Mouse (Mus musculus) intestine, embryonic 14.5 days (tissue): ENCODE data around the gene Anxa6. TPM values are rescaled to one million over a fixed set of nuclear protein-coding genes. Genes with fewer than 3 reads are reported as not detected.

Experiments used
- ATAC-seq: fragments of 200-750 bp; cut with Nextera tagmentation; replicated peaks from 2 replicates; pipeline ENCODE4 v1.8.0; 2017; ENCODE audit warnings: low read depth, moderate number of reproducible peaks, moderate TSS enrichment, moderate library complexity; ENCODE audit not compliant: low FRiP score, low TSS enrichment
- DNase-seq: peaks from one replicate; pipeline ENCODE4 v3.0.0-alpha.2; 2018; ENCODE audit warnings: low spot score
- H3K27ac ChIP-seq: fragments of 300-500 bp; sonication (generic); 2 replicates; pipeline ENCODE4 v1.5.1; 2014; ENCODE audit warnings: low read depth, mild to moderate bottlenecking, control low read depth
- H3K27me3 ChIP-seq: fragments of 300-500 bp; sonication (generic); replicated peaks from 2 replicates; pipeline ENCODE4 v1.6.1; 2014; ENCODE audit warnings: low read length, control low read depth; ENCODE audit not compliant: control insufficient read depth, insufficient read depth
- H3K36me3 ChIP-seq: fragments of 300-500 bp; sonication (generic); 2 replicates; pipeline ENCODE4 v1.6.1; 2014; ENCODE audit warnings: low read length, control low read depth; ENCODE audit not compliant: control insufficient read depth, insufficient read depth
- H3K4me1 ChIP-seq: fragments of 300-500 bp; sonication (generic); replicated peaks from 2 replicates; pipeline ENCODE4 v1.6.1; 2014; ENCODE audit warnings: low read length, control low read depth, mixed read lengths; ENCODE audit not compliant: control insufficient read depth, insufficient read depth
- H3K4me2 ChIP-seq: fragments of 300-500 bp; sonication (generic); 2 replicates; pipeline ENCODE4 v1.6.1; 2014; ENCODE audit warnings: low read length
- H3K4me3 ChIP-seq: fragments of 300-500 bp; sonication (generic); 2 replicates; pipeline ENCODE4 v1.5.1; 2014; ENCODE audit warnings: low read depth, low read length, control low read depth, mixed read lengths
- H3K9ac ChIP-seq: fragments of 300-500 bp; sonication (generic); 2 replicates; pipeline ENCODE4 v1.6.1; 2014; ENCODE audit warnings: mild to moderate bottlenecking, low read length
- H3K9me3 ChIP-seq: fragments of 300-500 bp; sonication (generic); 2 replicates; pipeline ENCODE4 v1.6.1; 2016; ENCODE audit warnings: low read length, control low read depth; ENCODE audit not compliant: control insufficient read depth
- WGBS: fragments of 180-500 bp; shearing (Covaris S2); extraction: QIAGEN DNeasy Blood & Tissue Kit; methylation state at CpG from one replicate; pipeline ENCODE4 v1.1.7; 2014; 5-methylcytosine and 5-hydroxymethylcytosine counted together
- polyA plus RNA-seq: library from polyadenylated mRNA; unstranded; fragments of >200 nt; fragmentation: Nextera tagmentation; extraction: Ambion mirVana; gene quantifications from 2 replicates; pipeline ENCODE4 v1.2.1, GENCODE M21; 2014

Gene Anxa6
- polyA plus RNA-seq, 1 experiment from 2014 or later, result 327 TPM

DNA sequence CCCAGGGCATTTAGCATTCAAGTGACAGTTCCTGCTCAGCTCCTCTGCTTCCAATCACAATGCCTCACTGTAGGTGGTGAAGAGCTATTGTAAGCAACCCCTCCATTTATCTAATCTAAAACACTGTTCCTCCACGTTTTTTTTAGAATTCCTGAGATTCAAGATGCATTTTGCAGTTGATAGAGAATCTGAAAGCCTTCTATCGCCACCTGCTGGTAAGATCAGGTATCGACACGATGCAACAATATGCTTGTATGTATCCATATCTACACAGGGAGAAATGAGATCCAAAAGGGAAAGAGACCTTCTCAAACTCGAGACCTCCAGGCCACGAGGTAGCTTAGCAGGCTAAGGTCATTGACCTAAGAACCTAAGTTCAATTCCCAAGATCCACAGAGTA, 49.2 kb downstream of the Anxa6 start:
- peak; percentile 94 for DNase-seq
- H3K27me3 ChIP-seq, result no peaks in the 10 kb centered on the region
- no peak overlapping the region for H3K4me2 ChIP-seq
- no peak overlapping the region for H3K27ac ChIP-seq
- 3% methylated on average over 6 of the region's 6 CpGs for WGBS
- no peaks in the 10 kb centered on the region; the same call in 1 of the 2 replicates for H3K9me3 ChIP-seq
- H3K4me3 ChIP-seq, result no peak overlapping the region
- 0 out of 2 replicates have a peak, but pooled peaks cover 2% of the 10 kb centered on the region for H3K4me1 ChIP-seq
- H3K9ac ChIP-seq, result no peak overlapping the region
- peaks cover 99% of the 10 kb centered on the region for H3K36me3 ChIP-seq
- peak; percentile 3; the same call in 1 of the 2 replicates for ATAC-seq

DNA sequence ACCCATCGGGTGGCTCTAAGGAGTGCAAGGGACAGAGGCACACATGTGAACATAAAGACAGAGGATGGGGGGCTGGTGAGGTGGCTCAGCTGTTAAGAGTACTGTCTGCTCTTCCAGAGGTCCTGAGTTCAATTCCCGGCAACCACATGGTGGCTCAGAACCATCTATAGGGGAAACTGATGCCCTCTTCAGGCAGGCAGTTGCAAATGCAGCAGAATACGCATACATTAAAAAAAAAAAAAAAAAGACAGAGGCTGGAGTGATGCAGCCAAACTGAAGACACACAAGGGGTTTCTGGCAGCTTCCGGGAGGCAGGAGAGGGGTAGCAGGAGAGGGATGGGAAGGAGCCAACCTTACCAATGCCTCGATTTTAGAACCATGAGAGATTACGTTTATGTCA, 50.7 kb downstream of the Anxa6 start:
- no peak overlapping the region for H3K4me2 ChIP-seq
- no peak overlapping the region for H3K4me3 ChIP-seq
- H3K27ac ChIP-seq, result no peak overlapping the region
- H3K27me3 ChIP-seq, result no peaks in the 10 kb centered on the region
- peaks cover 98% of the 10 kb centered on the region for H3K36me3 ChIP-seq
- DNase-seq, result no peak
- WGBS, result 88% methylated on average over 6 of the region's 6 CpGs
- no peaks in the 10 kb centered on the region; the same call in 1 of the 2 replicates for H3K9me3 ChIP-seq
- H3K9ac ChIP-seq, result no peak overlapping the region
- no peak for ATAC-seq
- H3K4me1 ChIP-seq, result peaks cover 6% of the 10 kb centered on the region

DNA sequence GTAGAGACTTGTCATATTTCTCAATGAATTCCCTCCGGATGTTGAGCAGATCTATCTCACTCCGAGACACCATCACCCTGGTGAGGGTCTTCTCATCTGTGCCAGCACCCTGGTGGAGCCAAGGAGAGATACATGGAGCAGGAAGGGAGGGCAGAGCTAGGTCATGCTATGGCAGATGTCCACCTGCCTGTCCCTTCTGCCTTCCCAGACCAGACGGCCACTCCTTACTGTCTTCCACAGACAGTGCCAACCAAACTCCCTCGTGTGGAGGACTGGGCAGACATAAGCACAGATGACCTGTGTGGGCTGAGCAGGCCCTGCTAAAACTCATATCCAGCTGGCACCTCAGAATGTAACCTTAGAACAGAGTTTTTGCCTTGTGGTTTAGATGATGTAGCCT, 51.6 kb downstream of the Anxa6 start:
- Histone ChIP-seq H3K36me3 (peaks cover 89% of the 10 kb centered on the region), H3K27me3 (no peaks in the 10 kb centered on the region), H3K4me1 (peaks cover 6% of the 10 kb centered on the region), H3K9ac (no peak overlapping the region), H3K4me2 (no peak overlapping the region), H3K9me3 (no peaks in the 10 kb centered on the region; the same call in 1 of the 2 replicates), H3K4me3 (no peak overlapping the region), H3K27ac (no peak overlapping the region)
- no peak for DNase-seq
- WGBS, result 88% methylated on average over 4 of the region's 4 CpGs
- ATAC-seq, result no peak

DNA sequence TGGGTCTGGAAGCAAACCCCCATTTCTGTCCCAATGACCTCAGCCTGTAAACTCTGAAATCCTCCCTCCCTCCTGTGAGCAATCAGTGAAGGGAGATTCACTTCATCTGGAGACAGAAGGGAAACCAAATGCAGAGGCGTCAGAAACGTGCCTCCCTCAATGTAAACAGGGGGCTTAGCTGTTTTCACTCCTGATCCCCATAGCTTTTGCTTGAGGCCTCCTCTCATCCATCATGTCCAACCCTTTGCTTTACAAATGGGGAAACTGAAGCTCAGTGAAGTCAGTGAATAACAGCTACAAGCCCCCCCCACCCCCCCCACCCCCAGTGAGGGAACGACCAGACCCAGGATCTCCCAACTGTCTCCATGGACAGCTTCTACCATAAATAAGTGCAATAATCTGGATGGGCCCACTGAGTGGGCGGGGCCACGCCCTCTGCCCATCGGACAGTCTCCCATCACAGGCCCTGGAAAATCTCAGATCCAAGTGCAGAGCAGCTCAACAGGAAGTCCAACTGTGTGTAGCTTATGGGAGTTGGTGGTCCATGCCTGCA, 55.8 kb downstream of the Anxa6 start:
- Histone ChIP-seq H3K36me3 (peaks cover 48% of the 10 kb centered on the region), H3K27me3 (no peaks in the 10 kb centered on the region), H3K27ac (peak overlapping the region; percentile 63; the same call in 1 of the 2 replicates), H3K4me2 (no peak overlapping the region), H3K4me3 (no peak overlapping the region), H3K9me3 (no peaks in the 10 kb centered on the region; the same call in 1 of the 2 replicates), H3K4me1 (peaks cover 16% of the 10 kb centered on the region), H3K9ac (no peak overlapping the region)
- ATAC-seq (peak; percentile 47), DNase-seq (peak; percentile 70)
- 16% methylated on average over 6 of the region's 6 CpGs for WGBS

DNA sequence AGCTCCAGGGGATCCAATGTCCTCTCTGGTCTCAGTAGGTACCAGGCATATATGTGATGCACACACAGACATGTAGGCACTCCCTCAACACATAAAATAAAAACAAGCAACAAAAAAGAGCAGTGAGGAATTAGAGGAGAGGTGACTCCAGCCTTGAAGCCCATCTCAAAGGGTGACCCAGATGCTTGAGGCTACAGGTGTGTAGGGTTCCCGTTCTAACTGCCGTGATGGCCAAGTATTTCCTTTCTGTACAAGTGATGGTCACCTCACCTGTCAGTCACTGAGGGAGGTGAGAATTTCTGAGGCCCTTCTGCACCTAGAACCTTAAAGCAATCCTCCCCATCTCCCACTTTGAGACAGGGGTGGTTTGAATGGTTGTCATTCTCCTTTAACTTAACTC, 56.9 kb downstream of the Anxa6 start:
- H3K36me3 ChIP-seq, result peaks cover 37% of the 10 kb centered on the region
- H3K27ac ChIP-seq, result peak overlapping the region; percentile 51; the same call in 1 of the 2 replicates
- H3K4me3 ChIP-seq, result no peak overlapping the region
- H3K9me3 ChIP-seq, result no peaks in the 10 kb centered on the region
- WGBS, result 87% methylated on average over 2 of the region's 2 CpGs
- peaks cover 19% of the 10 kb centered on the region for H3K4me1 ChIP-seq
- no peaks in the 10 kb centered on the region for H3K27me3 ChIP-seq
- ATAC-seq, result no peak
- DNase-seq, result no peak
- H3K4me2 ChIP-seq, result no peak overlapping the region
- no peak overlapping the region for H3K9ac ChIP-seq

DNA sequence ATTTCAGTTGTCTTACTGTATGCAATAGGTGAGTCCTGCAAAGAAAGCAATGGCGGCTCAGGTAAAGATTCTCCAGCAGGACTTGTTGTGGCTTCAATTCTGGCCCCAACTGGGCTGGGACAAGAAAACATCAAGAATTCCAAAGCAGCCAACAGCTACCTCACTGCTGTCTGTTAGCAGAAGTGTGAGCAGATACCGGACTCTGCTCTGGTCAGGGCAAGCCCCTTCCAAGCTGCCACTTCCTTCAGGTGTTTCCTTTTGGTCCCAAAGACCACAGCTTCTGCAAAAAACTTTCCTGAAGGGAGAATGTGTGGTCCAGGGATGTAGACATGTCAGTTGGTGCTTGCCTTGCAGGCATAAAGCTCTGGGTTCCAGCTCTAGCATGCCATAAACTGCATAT, 57.5 kb downstream of the Anxa6 start:
- DNase-seq (no peak), ATAC-seq (no peak)
- Histone ChIP-seq H3K9ac (no peak overlapping the region), H3K27me3 (no peaks in the 10 kb centered on the region), H3K4me2 (no peak overlapping the region), H3K27ac (no peak overlapping the region), H3K9me3 (no peaks in the 10 kb centered on the region), H3K4me1 (peaks cover 19% of the 10 kb centered on the region), H3K4me3 (no peak overlapping the region), H3K36me3 (peaks cover 31% of the 10 kb centered on the region)
- WGBS, result 93% methylated on average over 2 of the region's 2 CpGs

DNA sequence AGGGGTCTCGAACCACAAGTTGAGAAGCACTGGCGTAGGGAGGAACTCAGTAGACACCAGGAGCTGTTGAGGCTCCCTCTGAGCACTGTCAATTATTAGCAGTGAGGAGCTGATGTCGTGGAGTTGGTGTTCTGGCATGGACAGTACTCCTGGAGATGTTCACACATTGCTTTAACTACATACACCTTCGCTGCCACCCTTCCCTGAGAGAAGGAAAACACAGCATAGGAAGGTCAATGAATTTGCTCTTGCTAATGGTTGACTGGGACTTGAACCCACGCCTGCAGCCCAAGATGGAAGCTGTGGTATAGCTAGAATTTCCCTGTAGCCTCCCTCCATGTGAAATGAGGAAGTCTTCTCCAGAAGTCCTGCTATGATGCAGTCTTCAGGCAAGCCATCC, 57.9 kb downstream of the Anxa6 start:
- peaks cover 19% of the 10 kb centered on the region for H3K4me1 ChIP-seq
- no peak overlapping the region for H3K4me3 ChIP-seq
- H3K27me3 ChIP-seq, result no peaks in the 10 kb centered on the region
- H3K27ac ChIP-seq, result no peak overlapping the region
- ATAC-seq (no peak), DNase-seq (no peak)
- H3K9me3 ChIP-seq, result no peaks in the 10 kb centered on the region
- H3K9ac ChIP-seq, result no peak overlapping the region
- peaks cover 27% of the 10 kb centered on the region for H3K36me3 ChIP-seq
- no peak overlapping the region for H3K4me2 ChIP-seq
- WGBS, result 86% methylated on average over 5 of the region's 5 CpGs

DNA sequence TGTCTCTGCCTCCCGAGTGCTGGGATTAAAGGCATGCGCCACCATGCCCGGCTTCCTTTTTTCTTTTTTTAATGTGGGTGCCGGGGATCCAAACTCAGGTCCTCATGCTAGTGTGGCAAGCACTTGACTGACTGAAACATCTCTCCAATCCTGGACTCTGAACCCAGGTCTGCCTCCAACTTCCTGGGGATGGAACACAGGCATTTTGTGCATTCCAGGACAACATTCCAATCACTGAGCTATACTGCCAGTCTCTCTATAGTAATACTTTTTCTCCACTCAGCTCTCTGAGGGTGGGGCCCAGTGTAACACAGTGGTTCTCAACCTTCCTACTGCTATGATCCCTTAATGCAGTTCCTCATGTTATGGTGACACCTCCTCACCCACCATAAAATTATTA, 58.6 kb downstream of the Anxa6 start:
- 88% methylated on average over 4 of the region's 4 CpGs for WGBS
- no peak for ATAC-seq
- H3K9ac ChIP-seq, result no peak overlapping the region
- DNase-seq, result no peak
- H3K27ac ChIP-seq, result no peak overlapping the region
- peaks cover 20% of the 10 kb centered on the region for H3K36me3 ChIP-seq
- no peaks in the 10 kb centered on the region for H3K9me3 ChIP-seq
- no peak overlapping the region for H3K4me3 ChIP-seq
- H3K27me3 ChIP-seq, result no peaks in the 10 kb centered on the region
- peaks cover 19% of the 10 kb centered on the region for H3K4me1 ChIP-seq
- H3K4me2 ChIP-seq, result no peak overlapping the region
